Mouse (Mus musculus) adrenal gland, adult 18-20 months (tissue): ENCODE data around the gene Qsox2. TPM values are rescaled to one million over a fixed set of nuclear protein-coding genes. Genes with fewer than 3 reads are reported as not detected.

Experiments used
- DNase-seq, 2 experiments: peaks; one replicate each; pipeline ENCODE4 v3.0.0; 2021 to 2022; ENCODE audit warnings: low spot score in 2 of 2
- total RNA-seq, 2 experiments: library from RNA; stranded (reverse); gene quantifications; 1 replicate in 1 of 2; 2 replicates in 1 of 2; pipeline ENCODE4 v1.2.3; 2021

Gene Qsox2
- total RNA-seq, 2 experiments from 2014 or later = 16.0 to 17.9 TPM

DNA sequence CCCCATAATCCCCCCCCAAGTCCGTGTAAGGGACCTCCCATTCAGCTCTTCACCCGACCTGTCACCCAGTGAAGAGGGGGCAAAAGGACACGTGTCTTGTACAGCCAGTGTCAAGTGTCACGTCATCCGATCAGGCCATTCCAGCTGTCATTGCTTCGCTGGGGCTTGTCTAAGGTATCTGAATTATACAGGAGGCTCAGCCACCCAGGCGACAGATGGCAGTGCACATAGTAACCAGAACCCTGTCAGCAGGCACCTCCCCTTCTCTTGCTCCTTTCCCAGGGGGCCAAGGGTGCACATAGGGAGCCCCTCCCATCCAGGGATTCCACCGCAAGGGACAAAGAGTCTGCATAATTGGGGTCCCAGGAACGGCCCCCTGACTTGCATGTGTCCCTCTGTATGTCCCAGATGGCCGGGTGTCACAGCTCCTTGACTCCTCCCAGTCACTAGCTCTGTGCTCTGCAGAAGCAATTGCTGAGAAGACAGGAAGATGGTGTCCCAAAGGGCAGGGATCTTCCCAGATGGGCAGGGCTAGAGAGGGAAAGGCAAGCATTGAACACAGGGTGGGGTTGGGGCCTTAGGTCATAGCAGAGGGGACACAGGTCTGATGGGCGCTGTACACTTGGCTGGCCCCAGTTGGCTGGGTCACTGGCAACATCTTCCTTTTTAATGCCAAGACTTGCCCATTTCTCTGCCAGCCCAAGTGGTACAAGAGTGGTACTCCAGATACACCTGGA lies 68.3 kb downstream of the Qsox2 start:
- no peak for DNase-seq

DNA sequence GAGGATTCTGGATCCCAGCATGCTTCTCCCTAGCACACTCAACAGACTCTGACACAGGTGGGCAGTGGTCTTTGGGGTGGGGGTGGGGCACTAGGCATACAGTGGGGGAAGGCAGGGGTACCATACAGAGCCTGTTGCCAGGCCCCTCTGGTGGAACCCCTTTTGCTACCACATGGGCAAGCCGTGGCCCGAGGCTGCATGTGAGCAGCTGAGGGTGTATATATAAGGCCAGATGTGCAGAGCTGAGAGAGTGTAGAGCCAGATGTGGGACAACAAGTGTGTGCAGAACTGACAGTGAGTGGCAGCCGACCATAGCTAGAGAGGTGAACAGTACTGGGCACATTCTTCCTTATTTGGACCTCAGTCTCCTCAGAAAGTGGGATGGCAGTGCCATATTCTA lies 70.4 kb downstream of the Qsox2 start:
- DNase-seq = no peak

Other genes with a start within 250 kb of the Qsox2 start
- gene Ubac1, start 215.8 kb downstream of the Qsox2 start, total RNA-seq = 10 to 100 TPM; 30.4 to 44.8 TPM
- 10 to 100 TPM; 41.4 to 44.0 TPM for gene Nacc2, start 114.3 kb downstream of the Qsox2 start, total RNA-seq
- 1 to 10 TPM in 1 of 2 experiments, not detected in 1; 3.2 TPM for gene Lhx3, start 29.2 kb downstream of the Qsox2 start, total RNA-seq
- gene Ccdc187, start 57.0 kb upstream of the Qsox2 start, total RNA-seq = under 1 TPM; 0.50 to 0.74 TPM
- 10 to 100 TPM; 10.7 to 14.0 TPM for gene Gpsm1, start 78.0 kb upstream of the Qsox2 start, total RNA-seq
- 10 to 100 TPM; 21.4 to 27.0 TPM for gene Dnlz, start 114.6 kb upstream of the Qsox2 start, total RNA-seq
- 1 to 10 TPM; 1.9 to 2.0 TPM for gene Card9, start 123.4 kb upstream of the Qsox2 start, total RNA-seq
- gene Snapc4, start 143.1 kb upstream of the Qsox2 start, total RNA-seq = 10 to 100 TPM; 31.0 to 36.5 TPM
- gene Entr1, start 151.8 kb upstream of the Qsox2 start, total RNA-seq = 100 to 1,000 TPM; 114 to 119 TPM
- 100 to 1,000 TPM; 139 to 150 TPM for gene Pmpca, start 151.8 kb upstream of the Qsox2 start, total RNA-seq
- 10 to 100 TPM; 13.9 to 16.1 TPM for gene Inpp5e, start 171.7 kb upstream of the Qsox2 start, total RNA-seq
- 10 to 100 TPM; 52.2 to 69.1 TPM for gene Sec16a, start 207.7 kb upstream of the Qsox2 start, total RNA-seq